Mouse (Mus musculus): ENCODE data around the gene Gm38393. TPM values are rescaled to one million over a fixed set of nuclear protein-coding genes. Genes with fewer than 3 reads are reported as not detected.

The Gm38393 gene
- 0.41 TPM for polyA plus RNA-seq (2017; shearing (Covaris generic))

DNA sequence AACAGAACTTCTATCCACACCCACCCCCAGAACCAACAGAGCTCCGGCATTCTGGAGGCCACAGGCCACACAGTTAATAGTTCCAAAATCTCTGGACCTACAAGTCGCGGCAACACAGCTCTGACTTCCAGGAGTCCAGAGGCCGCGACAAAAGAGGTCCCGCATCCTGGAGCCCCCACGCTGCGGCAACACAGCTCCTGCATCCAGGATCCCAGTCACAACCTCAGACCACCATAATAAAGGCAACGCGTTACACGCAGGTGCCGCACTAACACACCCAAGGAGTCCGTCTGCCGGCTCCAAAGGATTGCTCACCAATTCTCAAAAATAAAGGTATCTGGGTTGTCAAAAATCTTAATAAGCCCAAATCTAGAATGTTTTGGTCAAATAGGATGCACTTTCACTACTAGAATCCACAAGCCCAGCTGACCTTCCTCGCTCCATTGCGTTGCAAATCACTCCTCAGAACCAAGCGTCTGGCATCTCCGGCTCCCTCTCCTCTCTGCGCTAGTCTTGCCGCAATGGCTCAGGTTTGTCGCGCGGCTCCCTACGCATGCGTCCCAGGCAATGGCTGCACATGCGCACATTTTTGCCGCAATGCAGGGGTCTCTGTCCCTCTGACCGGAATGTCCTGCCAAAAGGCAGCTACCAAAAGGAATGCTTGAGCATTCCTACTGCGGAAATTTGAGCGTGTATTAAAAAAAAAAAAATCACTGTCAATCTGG, at the start of gene Gm38393, which contains the start of gene Snurf:
Gene Gm38393 (minus strand): TSS at position 459 of the 725 bp plus-strand sequence.
Gene Snurf (minus strand): TSS at position 444 of the 725 bp plus-strand sequence.

Other genes with a start within 250 kb of the Gm38393 start
- gene Snurf, start within 50 bp of the Gm38393 start, polyA plus RNA-seq (2017; shearing (Covaris generic)) = not detected
- not detected for gene Snrpn, start 135.2 kb upstream of the Gm38393 start, polyA plus RNA-seq (2017; shearing (Covaris generic))